Mouse (Mus musculus) liver, embryonic 13.5 days (tissue): ENCODE results near the gene Dgcr6. TPM values are rescaled to one million over a fixed set of nuclear protein-coding genes. Genes with fewer than 3 reads are reported as not detected.

ENCODE experiments used
- ATAC-seq: fragments of 200-750 bp; cut with Nextera tagmentation; 2 replicates; pipeline ENCODE4 v1.8.0; 2017; ENCODE audit warnings: low read depth, mild to moderate bottlenecking, moderate number of reproducible peaks, moderate library complexity
- DNase-seq: peaks from one replicate; pipeline ENCODE4 v3.0.0; 2022
- H3K27ac ChIP-seq: fragments of 300-500 bp; sonication (generic); 2 replicates; pipeline ENCODE4 v1.5.1; 2015; ENCODE audit warnings: moderate library complexity, mild to moderate bottlenecking, inconsistent platforms
- H3K27me3 ChIP-seq: fragments of 300-500 bp; sonication (generic); 2 replicates; pipeline ENCODE4 v1.6.1; 2015; ENCODE audit warnings: mild to moderate bottlenecking, inconsistent platforms
- H3K36me3 ChIP-seq: fragments of 300-500 bp; sonication (generic); 2 replicates; pipeline ENCODE4 v1.6.1; 2015; ENCODE audit warnings: mild to moderate bottlenecking, inconsistent platforms
- H3K4me1 ChIP-seq: fragments of 300-500 bp; sonication (generic); replicated peaks from 2 replicates; pipeline ENCODE4 v1.6.1; 2015; ENCODE audit warnings: inconsistent platforms
- H3K4me2 ChIP-seq: fragments of 300-500 bp; sonication (generic); 2 replicates; pipeline ENCODE4 v1.6.1; 2015; ENCODE audit warnings: inconsistent platforms, mild to moderate bottlenecking, moderate library complexity
- H3K4me3 ChIP-seq: fragments of 300-500 bp; sonication (generic); replicated peaks from 2 replicates; pipeline ENCODE4 v1.5.1; 2015; ENCODE audit warnings: mild to moderate bottlenecking, inconsistent platforms
- H3K9ac ChIP-seq: fragments of 300-500 bp; sonication (generic); 2 replicates; pipeline ENCODE4 v1.6.1; 2015; ENCODE audit warnings: mild to moderate bottlenecking, inconsistent platforms
- H3K9me3 ChIP-seq: fragments of 300-500 bp; sonication (generic); replicated peaks from 2 replicates; pipeline ENCODE4 v1.6.1; 2016; ENCODE audit warnings: inconsistent platforms
- WGBS: fragments of 180-500 bp; shearing (Covaris S2); methylation state at CpG from one replicate; pipeline ENCODE4 v1.1.7; 2015; ENCODE audit not compliant: insufficient replicate concordance; 5-methylcytosine and 5-hydroxymethylcytosine counted together
- polyA plus RNA-seq: library from polyadenylated mRNA; unstranded; fragments of >200 nt; fragmentation: Nextera tagmentation; extraction: Ambion mirVana; gene quantifications from 2 replicates; pipeline ENCODE4 v1.2.1, GENCODE M21; 2015

Dgcr6 gene
- polyA plus RNA-seq, 1 experiment from 2014 or later, result 29.1 TPM

DNA sequence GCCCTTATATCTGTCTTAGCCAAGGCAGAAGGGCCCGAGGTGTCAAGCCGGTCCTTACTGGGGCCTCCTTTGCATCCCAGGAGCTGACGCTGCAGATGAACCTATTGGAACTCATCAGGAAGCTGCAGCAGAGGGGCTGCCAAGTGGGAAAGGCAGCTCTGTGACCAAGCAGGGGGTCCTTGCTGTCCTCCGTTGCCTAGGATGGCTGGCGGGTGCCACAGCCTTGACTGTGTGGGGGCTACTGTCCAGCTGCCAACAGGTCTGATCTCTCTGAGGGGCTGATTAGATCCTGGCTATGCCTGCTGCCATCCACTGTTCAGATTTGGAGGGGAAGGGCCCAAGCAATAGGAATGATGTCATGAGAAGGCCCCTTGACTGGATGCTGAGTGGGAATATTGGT is 18.1 kb downstream of the Dgcr6 start:
- 80% methylated on average over 5 of the region's 5 CpGs for WGBS
- Histone ChIP-seq H3K9me3 (no peaks in the 10 kb centered on the region), H3K27ac (no peak overlapping the region), H3K9ac (no peak overlapping the region), H3K36me3 (peaks cover 10% of the 10 kb centered on the region), H3K4me2 (no peak overlapping the region), H3K4me1 (peaks cover 23% of the 10 kb centered on the region), H3K27me3 (no peaks in the 10 kb centered on the region), H3K4me3 (no peak overlapping the region)
- DNase-seq (no peak), ATAC-seq (no peak)

DNA sequence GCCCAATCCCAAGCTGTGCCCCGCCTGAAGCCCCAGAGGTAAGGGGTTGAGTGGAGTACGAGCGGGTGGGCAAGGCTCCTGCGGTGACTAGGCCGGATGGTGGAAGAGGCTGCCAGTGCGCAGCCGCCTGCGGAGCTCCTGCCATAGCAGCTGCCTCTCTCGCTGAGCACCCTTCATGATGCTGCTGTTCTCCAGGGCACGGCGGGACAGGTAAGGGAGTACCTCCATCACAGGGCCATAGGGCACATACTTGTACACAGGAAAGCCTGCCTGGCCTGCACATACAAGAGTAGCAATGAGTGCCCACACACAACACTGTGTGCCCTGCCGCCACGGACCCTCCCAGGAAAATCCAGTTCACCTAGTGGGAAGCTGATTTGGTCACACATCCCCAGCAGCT is 19.4 kb downstream of the Dgcr6 start:
- Histone ChIP-seq H3K27ac (no peak overlapping the region), H3K27me3 (no peaks in the 10 kb centered on the region), H3K4me3 (no peak overlapping the region), H3K4me2 (no peak overlapping the region), H3K9ac (no peak overlapping the region), H3K9me3 (no peaks in the 10 kb centered on the region), H3K4me1 (peaks cover 10% of the 10 kb centered on the region), H3K36me3 (peaks cover 10% of the 10 kb centered on the region)
- ATAC-seq, result no peak
- no peak for DNase-seq
- 88% methylated on average over 13 of the region's 13 CpGs for WGBS

DNA sequence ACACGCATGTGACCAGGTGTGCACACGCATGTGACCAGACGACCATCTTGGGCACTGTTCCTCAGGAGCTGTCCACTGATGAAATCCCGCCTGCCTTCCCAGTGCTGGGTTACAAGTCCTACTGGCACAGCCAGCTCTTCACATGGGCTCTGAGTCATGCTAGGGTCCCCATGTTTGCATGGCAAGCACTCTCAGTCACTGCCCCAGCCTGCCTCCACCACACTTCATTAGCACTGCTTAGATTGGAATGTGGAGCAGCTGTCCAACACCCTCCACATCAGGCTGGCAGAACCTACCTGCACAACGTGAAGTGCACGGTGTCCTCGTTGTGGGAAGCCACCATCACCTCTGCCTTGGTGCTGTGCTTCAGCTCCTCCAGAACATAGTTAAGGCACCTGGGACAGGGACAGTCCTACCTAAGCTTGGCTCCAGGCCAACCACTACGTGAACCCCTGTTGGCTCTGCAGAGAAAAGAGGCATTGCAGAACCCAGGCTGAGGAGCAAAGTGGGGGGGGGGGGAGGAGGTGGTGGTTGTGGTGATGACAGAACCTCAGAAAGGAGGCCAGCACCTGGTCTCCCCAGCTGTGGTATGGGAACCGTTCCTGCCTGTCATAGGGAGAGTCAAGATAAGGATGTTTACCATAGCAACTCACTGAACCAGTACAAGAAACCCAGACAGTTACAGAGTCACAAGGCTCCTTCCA is 20.8 kb downstream of the Dgcr6 start:
- ATAC-seq (no peak), DNase-seq (no peak)
- no peak overlapping the region for H3K4me2 ChIP-seq
- H3K9me3 ChIP-seq, result no peaks in the 10 kb centered on the region
- no peaks in the 10 kb centered on the region for H3K27me3 ChIP-seq
- no peak overlapping the region for H3K4me3 ChIP-seq
- no peak overlapping the region for H3K9ac ChIP-seq
- 57% methylated on average over 9 of the region's 9 CpGs for WGBS
- H3K4me1 ChIP-seq, result peaks cover 4% of the 10 kb centered on the region; the same call in 1 of the 2 replicates
- peaks cover 10% of the 10 kb centered on the region for H3K36me3 ChIP-seq
- H3K27ac ChIP-seq, result no peak overlapping the region

DNA sequence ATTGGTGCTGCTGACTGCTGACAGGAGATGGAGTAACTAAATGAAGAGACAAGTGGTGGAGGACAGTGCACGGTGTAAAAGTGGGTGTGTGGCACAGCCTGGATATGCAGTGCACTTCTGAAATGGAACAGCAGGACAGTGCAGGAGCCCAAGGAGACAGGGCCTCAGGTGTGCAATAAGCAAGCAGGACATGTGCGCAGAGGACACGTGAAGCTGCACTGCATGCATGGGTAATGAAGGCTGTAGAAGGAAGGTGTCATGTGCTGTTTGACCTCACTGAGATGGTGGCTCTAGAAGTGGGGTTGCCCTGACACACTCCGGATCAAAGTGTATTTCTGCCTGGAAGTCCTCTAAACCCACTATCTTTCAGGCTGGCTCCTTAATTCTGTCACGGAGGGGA is 22.0 kb downstream of the Dgcr6 start:
- H3K27me3 ChIP-seq, result no peaks in the 10 kb centered on the region
- no peak overlapping the region for H3K9ac ChIP-seq
- peaks cover 4% of the 10 kb centered on the region; the same call in 1 of the 2 replicates for H3K4me1 ChIP-seq
- H3K4me3 ChIP-seq, result no peak overlapping the region
- H3K27ac ChIP-seq, result no peak overlapping the region
- H3K36me3 ChIP-seq, result peaks cover 10% of the 10 kb centered on the region
- no peak overlapping the region for H3K4me2 ChIP-seq
- no peaks in the 10 kb centered on the region for H3K9me3 ChIP-seq
- 64% methylated on average over 5 of the region's 5 CpGs for WGBS
- DNase-seq (no peak), ATAC-seq (no peak)

DNA sequence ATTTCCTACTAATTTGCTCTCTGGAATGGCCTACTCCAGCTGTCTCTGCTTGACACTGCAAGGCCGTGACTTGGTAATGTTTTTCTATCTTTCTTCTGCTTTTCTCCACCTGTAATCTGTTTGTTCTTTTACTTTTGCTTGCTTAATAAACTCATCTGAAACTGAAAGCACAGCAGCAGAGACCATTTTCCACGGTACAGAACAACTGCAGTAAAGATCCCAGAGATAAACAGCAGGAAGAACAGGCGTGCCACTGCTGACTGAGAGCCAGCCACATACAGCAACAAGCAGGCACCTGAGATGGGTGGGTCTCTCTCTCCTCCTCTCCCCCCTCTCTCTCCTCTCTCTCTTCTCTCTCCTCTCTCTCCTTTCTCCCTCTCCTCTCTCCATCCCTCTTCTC is 22.5 kb downstream of the Dgcr6 start:
- Histone ChIP-seq H3K9ac (no peak overlapping the region), H3K4me1 (peaks cover 4% of the 10 kb centered on the region; the same call in 1 of the 2 replicates), H3K27me3 (no peaks in the 10 kb centered on the region), H3K9me3 (no peaks in the 10 kb centered on the region), H3K4me3 (no peak overlapping the region), H3K4me2 (no peak overlapping the region), H3K36me3 (peaks cover 10% of the 10 kb centered on the region), H3K27ac (no peak overlapping the region)
- WGBS, result 31% methylated on average over 3 of the region's 3 CpGs
- ATAC-seq (no peak), DNase-seq (no peak)

DNA sequence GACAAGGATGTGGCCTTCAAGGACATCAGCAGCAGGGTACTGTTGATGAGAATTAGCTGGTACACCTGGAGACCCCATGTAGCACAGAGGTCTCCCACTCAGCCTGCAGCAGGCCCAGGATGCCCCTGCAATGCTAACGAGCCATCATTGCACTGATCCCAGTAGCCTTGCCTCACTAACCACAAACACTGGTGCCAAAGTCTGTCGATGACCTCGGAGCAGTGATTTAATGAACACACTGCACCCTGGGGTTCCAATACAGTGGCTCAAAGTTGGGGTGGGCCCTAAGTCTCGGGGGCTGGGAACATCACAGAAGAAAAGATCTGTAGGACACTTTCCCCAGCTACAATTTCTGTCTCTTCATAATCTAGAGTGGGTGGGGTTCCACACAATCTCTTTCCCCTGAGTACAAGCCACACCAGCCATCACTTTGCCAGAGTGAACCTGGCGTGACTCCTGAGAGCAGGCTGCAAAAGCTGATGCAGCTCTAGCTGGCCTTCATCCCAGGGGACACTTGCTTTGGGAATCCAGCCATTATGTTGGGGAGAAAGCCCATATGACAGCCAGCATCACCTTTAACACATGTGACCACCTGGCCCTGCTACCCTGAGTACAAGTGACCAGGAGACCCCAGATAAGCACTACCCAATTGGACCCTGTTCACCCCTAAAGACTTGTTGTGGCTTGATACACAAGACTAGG is 25.8 kb downstream of the Dgcr6 start:
- Histone ChIP-seq H3K27me3 (no peaks in the 10 kb centered on the region), H3K36me3 (no peaks in the 10 kb centered on the region), H3K9me3 (no peaks in the 10 kb centered on the region), H3K4me3 (no peak overlapping the region), H3K4me2 (no peak overlapping the region), H3K9ac (no peak overlapping the region), H3K27ac (no peak overlapping the region), H3K4me1 (peaks cover 8% of the 10 kb centered on the region)
- 70% methylated on average over 5 of the region's 5 CpGs for WGBS
- ATAC-seq (no peak), DNase-seq (no peak)

DNA sequence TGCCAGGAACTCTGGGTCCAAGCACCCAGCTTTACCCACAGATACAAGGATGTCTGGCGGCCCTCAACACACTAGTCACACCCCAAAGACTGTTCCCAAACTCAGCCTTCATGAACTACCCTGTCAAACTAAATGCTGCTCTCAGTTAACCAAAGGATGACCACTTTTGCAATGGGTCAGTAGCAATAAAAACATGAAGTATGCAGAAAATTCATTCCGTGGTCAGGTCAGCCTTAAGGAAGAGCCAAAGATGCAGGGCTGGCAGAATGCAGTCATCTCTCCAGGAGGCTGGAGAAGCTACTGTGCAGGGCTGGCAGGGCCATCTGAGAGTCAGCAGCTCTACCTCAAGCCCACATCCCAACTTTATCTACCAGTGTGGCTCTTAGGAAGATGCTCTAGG is 26.6 kb downstream of the Dgcr6 start:
- no peak for ATAC-seq
- no peak overlapping the region for H3K4me2 ChIP-seq
- 66% methylated on average over 2 of the region's 2 CpGs for WGBS
- no peaks in the 10 kb centered on the region for H3K36me3 ChIP-seq
- H3K9me3 ChIP-seq, result no peaks in the 10 kb centered on the region
- H3K4me3 ChIP-seq, result no peak overlapping the region
- H3K27me3 ChIP-seq, result no peaks in the 10 kb centered on the region
- H3K27ac ChIP-seq, result no peak overlapping the region
- H3K9ac ChIP-seq, result no peak overlapping the region
- H3K4me1 ChIP-seq, result peaks cover 7% of the 10 kb centered on the region
- DNase-seq, result no peak

DNA sequence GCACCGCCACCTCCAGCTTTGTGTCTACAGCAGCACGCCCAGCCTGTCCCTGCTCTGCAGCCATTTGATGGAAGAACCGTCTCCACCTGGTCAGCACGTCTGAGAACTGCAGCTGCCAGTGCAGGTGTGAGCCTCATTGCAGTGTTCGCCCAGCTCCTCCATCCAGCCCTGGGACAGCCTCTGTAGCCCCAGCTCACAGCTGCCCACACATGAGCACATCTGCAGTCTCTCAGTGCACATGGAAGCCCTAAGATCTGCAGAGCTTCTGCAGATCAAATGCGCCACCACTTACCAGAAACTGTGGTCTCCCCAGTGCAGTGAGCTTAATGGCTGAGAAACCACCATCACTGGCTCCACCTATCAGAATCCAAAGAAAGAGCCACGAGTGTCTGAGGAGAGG is 27.5 kb downstream of the Dgcr6 start:
- 80% methylated on average over 7 of the region's 7 CpGs for WGBS
- Histone ChIP-seq H3K9ac (no peak overlapping the region), H3K4me3 (no peak overlapping the region), H3K36me3 (no peaks in the 10 kb centered on the region), H3K4me1 (peaks cover 7% of the 10 kb centered on the region), H3K27ac (no peak overlapping the region), H3K9me3 (no peaks in the 10 kb centered on the region), H3K27me3 (no peaks in the 10 kb centered on the region), H3K4me2 (no peak overlapping the region)
- DNase-seq, result no peak
- ATAC-seq, result no peak

DNA sequence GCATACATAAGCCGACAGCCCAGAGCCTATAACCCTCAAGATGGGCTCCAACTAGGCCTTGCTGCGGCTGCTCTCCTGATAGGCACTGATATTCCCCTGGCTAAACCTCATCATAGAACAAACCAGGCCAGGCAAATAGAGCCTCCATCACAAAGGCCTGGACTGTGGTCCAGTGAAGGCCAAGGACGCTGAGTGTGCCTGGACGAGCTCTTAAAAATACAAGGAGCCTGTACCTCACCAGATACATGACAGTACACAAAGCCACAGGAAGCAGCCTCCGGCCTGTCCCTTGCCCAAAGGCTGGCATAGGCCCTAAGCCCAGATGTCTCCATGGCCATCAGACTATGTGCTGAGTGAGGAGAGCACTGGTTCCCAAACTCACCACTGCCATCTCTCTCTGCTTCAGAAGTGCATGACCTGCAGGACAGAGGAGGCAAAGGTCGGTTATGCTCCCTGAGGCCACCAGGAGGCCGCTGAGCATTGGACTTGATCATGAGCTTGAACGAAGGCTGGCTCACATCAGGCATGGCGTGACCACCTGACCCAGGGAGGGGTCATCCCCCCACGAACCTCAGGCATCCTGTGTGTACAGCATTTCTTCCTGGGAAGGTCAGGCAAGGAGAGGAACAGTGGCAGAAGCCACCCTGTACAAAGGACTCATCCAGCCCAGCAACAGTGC is 28.6 kb downstream of the Dgcr6 start:
- WGBS, result 67% methylated on average over 10 of the region's 10 CpGs
- H3K9me3 ChIP-seq, result no peaks in the 10 kb centered on the region
- no peak overlapping the region for H3K4me3 ChIP-seq
- no peak overlapping the region for H3K4me2 ChIP-seq
- ATAC-seq (peak; percentile 23; the same call in 1 of the 2 replicates), DNase-seq (no peak)
- no peaks in the 10 kb centered on the region for H3K27me3 ChIP-seq
- no peak overlapping the region for H3K9ac ChIP-seq
- no peak overlapping the region for H3K27ac ChIP-seq
- H3K36me3 ChIP-seq, result no peaks in the 10 kb centered on the region
- peaks cover 7% of the 10 kb centered on the region for H3K4me1 ChIP-seq

DNA sequence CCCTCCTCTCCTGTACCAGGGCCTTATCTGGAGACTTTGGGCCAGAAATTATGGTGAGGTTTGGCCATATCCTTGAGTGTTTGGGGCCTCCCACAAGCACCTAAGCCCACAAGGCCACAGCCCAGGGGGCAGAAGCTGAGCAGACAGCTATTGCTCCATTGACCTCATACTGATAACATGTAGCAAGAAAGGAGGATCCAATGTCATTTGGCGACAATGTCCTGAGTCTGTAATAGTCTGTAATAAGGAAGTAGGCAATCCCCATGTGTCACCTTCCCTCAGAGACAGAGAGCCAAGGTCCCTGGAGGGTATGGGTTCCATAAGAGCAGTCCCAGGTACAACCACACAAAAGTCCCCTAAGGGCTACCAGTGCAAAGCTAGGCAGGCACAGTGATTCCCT is 29.6 kb downstream of the Dgcr6 start:
- H3K27me3 ChIP-seq, result 0 out of 2 replicates have a peak, but pooled peaks cover 3% of the 10 kb centered on the region
- WGBS, result 54% methylated on average over 1 of the region's 1 CpGs
- ATAC-seq (no peak), DNase-seq (no peak)
- H3K4me2 ChIP-seq, result no peak overlapping the region
- H3K27ac ChIP-seq, result no peak overlapping the region
- H3K9ac ChIP-seq, result no peak overlapping the region
- H3K36me3 ChIP-seq, result no peaks in the 10 kb centered on the region
- H3K4me1 ChIP-seq, result peaks cover 7% of the 10 kb centered on the region
- H3K4me3 ChIP-seq, result no peak overlapping the region
- H3K9me3 ChIP-seq, result no peaks in the 10 kb centered on the region

DNA sequence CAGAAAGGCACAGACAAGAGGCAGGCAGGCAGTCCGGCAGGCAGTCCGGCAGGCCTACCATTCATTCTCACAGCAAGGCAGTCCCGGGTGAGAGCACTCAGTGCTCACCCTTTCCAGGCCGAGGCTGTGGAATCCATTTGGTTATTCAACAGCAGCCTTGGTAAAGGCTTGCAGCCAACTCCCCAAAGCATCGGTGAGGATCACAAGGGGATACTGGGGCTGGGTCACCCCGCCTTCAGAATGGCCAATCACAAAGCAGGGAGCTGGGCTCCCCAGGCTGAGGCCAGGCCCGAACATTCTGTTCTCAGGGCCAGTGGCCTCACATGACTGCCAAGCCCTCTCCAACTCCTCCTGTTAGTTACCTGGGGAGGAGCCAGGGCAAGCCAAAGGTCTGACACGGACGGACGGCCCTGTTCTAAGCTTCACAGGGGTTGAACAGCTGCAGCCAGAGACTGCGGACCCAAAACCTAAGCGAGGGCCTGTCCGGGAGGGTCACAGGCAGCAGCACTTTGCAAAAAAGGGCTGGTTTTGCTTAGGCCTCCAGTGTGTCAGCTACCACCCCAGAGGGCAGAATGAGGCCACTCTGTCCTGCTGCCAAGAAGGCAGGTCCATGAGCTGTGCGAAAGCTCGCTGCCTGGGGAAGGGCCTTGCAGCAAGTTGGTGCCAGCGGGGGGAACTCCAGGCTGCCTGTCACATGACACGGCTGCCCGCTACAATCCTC is 30.7 kb downstream of the Dgcr6 start:
- Histone ChIP-seq H3K27ac (no peak overlapping the region), H3K36me3 (no peaks in the 10 kb centered on the region), H3K9me3 (no peaks in the 10 kb centered on the region), H3K4me2 (no peak overlapping the region), H3K9ac (no peak overlapping the region), H3K27me3 (peaks cover 14% of the 10 kb centered on the region), H3K4me1 (peaks cover 16% of the 10 kb centered on the region), H3K4me3 (no peak overlapping the region)
- WGBS, result 81% methylated on average over 18 of the region's 18 CpGs
- DNase-seq, result no peak
- no peak for ATAC-seq
